Mouse (Mus musculus) myocyte (in vitro differentiated cells): Measurements from ENCODE around the gene Slc44a5. TPM values are rescaled to one million over a fixed set of nuclear protein-coding genes. Genes with fewer than 3 reads are reported as not detected.
A peak's percentile ranks its signal among the peaks of the same experiment; 100 is the strongest.
"Not testable (repeated sequence)": the region's sequence is repeated elsewhere in the genome, so short reads cannot be mapped to it uniquely, and the experiment has no call there.

ENCODE experiments used
- H3K27me3 ChIP-seq: one replicate; pipeline ENCODE4 v1.6.1; 2011; ENCODE audit not compliant: control insufficient read depth, insufficient read depth, insufficient read length
- H3K36me3 ChIP-seq: one replicate; pipeline ENCODE4 v1.6.1; 2011; ENCODE audit not compliant: control insufficient read depth, insufficient read depth
- H3K4me2 ChIP-seq: one replicate; pipeline ENCODE4 v1.6.1; 2011; ENCODE audit warnings: low read depth, control low read depth
- H3K4me3 ChIP-seq: one replicate; pipeline ENCODE4 v1.5.1; 2011; ENCODE audit warnings: mild to moderate bottlenecking, control low read depth, moderate library complexity
- H3K79me2 ChIP-seq: one replicate; pipeline ENCODE4 v1.6.1; 2011; ENCODE audit not compliant: control insufficient read depth, insufficient read depth
- H3ac ChIP-seq: one replicate; pipeline ENCODE4 v1.6.1; 2011; ENCODE audit not compliant: control insufficient read depth, insufficient read length
- CEBPB ChIP-seq: IDR thresholded peaks from 2 replicates; pipeline ENCODE4 v1.6.1; 2011; ENCODE audit warnings: mild to moderate bottlenecking, moderate library complexity; ENCODE audit not compliant: poor library complexity, insufficient read depth, severe bottlenecking
- E2F4 ChIP-seq: IDR thresholded peaks from one replicate; pipeline ENCODE4 v1.6.1; 2011; ENCODE audit warnings: mild to moderate bottlenecking, control low read depth, moderate library complexity; ENCODE audit not compliant: insufficient read depth
- MAX ChIP-seq: IDR thresholded peaks from one replicate; pipeline ENCODE4 v1.6.1; 2011; ENCODE audit warnings: low read depth, mild to moderate bottlenecking, control low read depth
- MYOD1 ChIP-seq, 3 experiments: IDR thresholded peaks; one replicate each; pipeline ENCODE4 v1.6.1; 2011; ENCODE audit warnings: control low read depth in 2 of 3, low read depth in 2 of 3, mild to moderate bottlenecking in 2 of 3, moderate library complexity in 1 of 3; ENCODE audit not compliant: insufficient read length in 2 of 3, control insufficient read depth in 1 of 3
- MYOG ChIP-seq, 3 experiments: IDR thresholded peaks; one replicate each; pipeline ENCODE4 v1.6.1; 2011; ENCODE audit warnings: control low read depth in 2 of 3, low read depth in 2 of 3, mild to moderate bottlenecking in 2 of 3; ENCODE audit not compliant: insufficient read length in 2 of 3, control insufficient read depth in 1 of 3, insufficient read depth in 1 of 3
- POLR2A ChIP-seq: IDR thresholded peaks from one replicate; pipeline ENCODE4 v1.6.1; 2011; ENCODE audit warnings: low read depth, mild to moderate bottlenecking, control low read depth, moderate library complexity; ENCODE audit not compliant: insufficient read length
- POLR2AphosphoS2 ChIP-seq: IDR thresholded peaks from one replicate; pipeline ENCODE4 v1.6.1; 2011; ENCODE audit warnings: low read depth, control low read depth; ENCODE audit not compliant: insufficient read length
- REST ChIP-seq: IDR thresholded peaks from one replicate; pipeline ENCODE4 v1.6.1; 2011; ENCODE audit warnings: mild to moderate bottlenecking, control low read depth, moderate library complexity; ENCODE audit not compliant: insufficient read depth, insufficient read length
- SRF ChIP-seq: IDR thresholded peaks from one replicate; pipeline ENCODE4 v1.6.1; 2011; ENCODE audit warnings: low read depth; ENCODE audit not compliant: control insufficient read depth, insufficient read length
- TCF12 ChIP-seq: IDR thresholded peaks from one replicate; pipeline ENCODE4 v1.6.1; 2011; ENCODE audit warnings: mild to moderate bottlenecking, control low read depth; ENCODE audit not compliant: poor library complexity, insufficient read depth, severe bottlenecking
- TCF3 ChIP-seq: IDR thresholded peaks from one replicate; pipeline ENCODE4 v1.6.1; 2011; ENCODE audit warnings: low read depth, control low read depth; ENCODE audit not compliant: insufficient read length
- USF1 ChIP-seq: IDR thresholded peaks from one replicate; pipeline ENCODE4 v1.6.1; 2011; ENCODE audit warnings: low read depth, mild to moderate bottlenecking, control low read depth, moderate library complexity
- polyA plus RNA-seq: library from polyadenylated mRNA; unstranded; fragments of >200 nt; fragmentation: generic; extraction: Trizol; gene quantifications from one replicate; pipeline ENCODE4 v1.2.1, GENCODE M21; 2012; ENCODE audit warnings: missing spikeins

The Slc44a5 gene
- polyA plus RNA-seq, 1 experiment: not detected

DNA sequence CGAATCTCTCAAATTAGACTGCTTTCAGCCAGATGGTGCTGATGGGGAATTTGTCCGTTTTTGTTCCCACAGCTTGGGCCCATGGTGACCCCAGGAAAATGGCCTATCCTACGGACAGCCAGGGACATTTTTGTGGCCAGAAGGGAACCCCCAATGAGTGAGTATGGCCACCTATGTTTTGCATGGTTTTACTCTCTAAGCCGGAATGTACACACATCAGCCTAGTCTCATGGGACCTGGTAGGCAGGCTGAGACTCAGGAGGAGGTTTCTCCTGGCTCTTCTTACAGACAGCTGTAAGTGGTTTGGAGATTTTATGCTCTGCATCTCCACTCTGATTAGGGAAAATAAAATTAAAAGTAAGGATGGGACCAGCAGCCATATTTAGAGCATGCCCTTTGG is 249.5 kb downstream of the Slc44a5 start:
- H3ac ChIP-seq: no peak overlapping the region

DNA sequence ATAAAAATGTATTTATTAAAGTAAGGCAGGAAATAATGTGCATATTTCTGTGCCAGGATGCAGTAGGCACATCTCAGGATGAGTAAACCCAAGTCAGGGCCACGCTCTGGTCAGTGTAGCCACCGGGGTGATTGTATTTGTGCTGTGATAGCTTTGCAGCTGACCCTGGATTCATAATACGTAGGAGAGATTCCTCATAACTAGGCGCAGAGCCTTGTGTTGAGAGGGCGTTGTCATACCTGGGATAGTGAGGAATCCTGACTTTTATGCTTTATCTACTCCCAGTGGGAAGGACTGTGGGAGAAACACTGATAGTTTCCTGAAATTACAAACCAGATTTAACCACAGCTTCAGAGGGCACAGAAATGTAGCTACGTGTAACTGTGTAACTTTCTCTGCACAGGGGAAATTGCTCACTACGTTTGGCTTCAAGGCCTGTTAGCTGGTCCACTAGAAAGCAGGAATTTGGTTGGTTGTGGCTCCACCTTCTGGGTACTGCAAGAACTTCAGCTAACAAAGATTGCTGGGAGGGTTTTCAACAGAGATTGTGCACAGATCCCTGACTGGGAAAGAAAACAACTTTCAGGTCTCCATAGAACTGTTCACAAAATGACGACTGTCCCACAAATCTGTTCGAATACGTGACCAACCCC is 253.0 kb downstream of the Slc44a5 start:
- H3K4me2 ChIP-seq: no peak overlapping the region
- no peaks in the 10 kb centered on the region for H3K36me3 ChIP-seq
- peaks cover 4% of the 10 kb centered on the region for H3K27me3 ChIP-seq
- TF ChIP-seq USF1 (no peak), MYOD1 (IDR thresholded peaks at IDR 0.05; ENCODE audit: control insufficient read depth in 1 of 3, insufficient read length in 2 of 3, low read depth in 2 of 3) (no peak), POLR2A (no peak), E2F4 (no peak), SRF (no peak)
- no peaks in the 10 kb centered on the region for H3K79me2 ChIP-seq
- no peak overlapping the region for H3ac ChIP-seq
- no peak overlapping the region for H3K4me3 ChIP-seq

More for the DNA sequence above, 249.5 kb downstream of the Slc44a5 start:
- Histone ChIP-seq H3K36me3 (no peaks in the 10 kb centered on the region), H3K27me3 (no peaks in the 10 kb centered on the region), H3K79me2 (no peaks in the 10 kb centered on the region), H3K4me2 (peak overlapping the region; percentile 19), H3K4me3 (no peak overlapping the region)
- TF ChIP-seq POLR2A (no peak), MYOG (IDR thresholded peaks at IDR 0.05; ENCODE audit: control insufficient read depth in 1 of 3, insufficient read depth in 1 of 3, insufficient read length in 2 of 3, low read depth in 2 of 3) (no peak), USF1 (no peak), MYOD1 (IDR thresholded peaks at IDR 0.05; ENCODE audit: control insufficient read depth in 1 of 3, insufficient read length in 2 of 3, low read depth in 2 of 3) (no peak), POLR2AphosphoS2 (no peak), TCF12 (no peak), MAX (no peak), SRF (no peak), CEBPB (no peak), REST (no peak), E2F4 (no peak), TCF3 (no peak)

DNA sequence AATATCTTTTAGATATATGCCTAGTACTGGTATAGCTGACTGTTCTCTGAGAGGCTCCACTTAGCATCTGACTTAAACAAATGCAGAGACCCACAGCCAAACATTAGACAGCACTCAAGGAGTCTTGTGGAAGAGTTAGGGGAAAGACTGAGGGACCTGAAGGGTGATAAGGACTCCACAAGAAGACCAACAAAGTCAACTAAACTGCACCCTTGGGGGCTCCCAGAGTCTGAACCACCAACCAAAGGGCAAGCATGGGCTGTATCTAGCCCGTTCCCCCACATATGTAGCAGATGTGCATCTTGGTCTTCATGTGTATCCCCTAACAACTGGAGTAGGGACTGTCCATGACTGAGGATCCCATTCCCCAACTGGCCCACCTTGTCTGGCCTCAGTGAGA is 271.7 kb downstream of the Slc44a5 start:
- no peaks in the 10 kb centered on the region for H3K27me3 ChIP-seq
- H3K79me2 ChIP-seq: no peaks in the 10 kb centered on the region
- no peak overlapping the region for H3K4me3 ChIP-seq
- H3K4me2 ChIP-seq: no peak overlapping the region
- H3K36me3 ChIP-seq: no peaks in the 10 kb centered on the region
- TF ChIP-seq CEBPB (no peak), E2F4 (no peak), SRF (no peak)
- H3ac ChIP-seq: no peak overlapping the region

DNA sequence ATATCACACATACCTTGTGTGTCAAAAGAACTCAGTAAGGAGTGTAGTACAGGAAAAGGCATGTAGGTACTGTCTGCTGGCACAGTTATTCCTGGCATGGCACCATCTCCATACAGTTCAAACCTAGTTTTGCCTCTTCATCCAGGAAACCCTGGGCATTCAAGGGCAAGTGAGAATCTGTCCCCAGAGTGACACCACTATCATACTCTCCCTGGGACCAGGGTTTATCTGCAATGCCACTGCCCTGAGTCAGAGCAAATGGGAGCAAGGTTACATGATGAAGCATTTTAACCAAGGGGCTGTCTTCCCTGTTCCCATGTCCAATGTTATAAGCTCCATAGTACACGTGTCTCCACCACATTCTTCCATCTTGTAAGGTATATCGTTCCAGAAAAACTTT is 278.2 kb downstream of the Slc44a5 start:
- no peak overlapping the region for H3K4me2 ChIP-seq
- no peak overlapping the region for H3K4me3 ChIP-seq
- TF ChIP-seq REST (no peak), MYOD1 (IDR thresholded peaks at IDR 0.05; ENCODE audit: control insufficient read depth in 1 of 3, insufficient read length in 2 of 3, low read depth in 2 of 3) (no peak), E2F4 (no peak), CEBPB (no peak), MYOG (IDR thresholded peaks at IDR 0.05; ENCODE audit: control insufficient read depth in 1 of 3, insufficient read depth in 1 of 3, insufficient read length in 2 of 3, low read depth in 2 of 3) (no peak)

DNA sequence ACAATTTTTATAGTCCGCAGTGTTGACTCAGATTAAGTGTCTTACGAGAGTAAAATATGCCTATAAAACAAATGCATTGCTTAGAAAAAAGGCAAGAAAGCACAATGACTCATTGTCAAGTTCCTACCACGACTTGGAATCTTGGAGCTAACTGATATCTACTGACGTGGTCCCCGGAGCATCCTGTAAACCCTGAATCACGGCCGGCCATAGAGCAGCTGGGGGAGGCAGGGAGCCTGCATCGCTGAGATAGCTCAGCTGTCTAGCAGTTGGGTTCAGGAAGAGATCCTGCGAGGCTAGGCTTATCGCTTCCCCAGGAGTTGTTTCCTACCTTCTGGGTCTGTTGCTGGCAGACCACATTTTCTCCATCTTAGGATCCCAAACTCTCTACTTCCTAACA is 279.0 kb downstream of the Slc44a5 start:
- Histone ChIP-seq H3ac (no peak overlapping the region), H3K4me2 (peak overlapping the region; percentile 55), H3K4me3 (no peak overlapping the region), H3K36me3 (no peaks in the 10 kb centered on the region), H3K27me3 (no peaks in the 10 kb centered on the region), H3K79me2 (no peaks in the 10 kb centered on the region)
- TF ChIP-seq MAX (no peak), CEBPB (no peak), TCF12 (no peak), POLR2AphosphoS2 (no peak), USF1 (no peak), MYOD1 (IDR thresholded peaks at IDR 0.05; ENCODE audit: control insufficient read depth in 1 of 3, insufficient read length in 2 of 3, low read depth in 2 of 3) (peak in 2 of 3 experiments; percentile 75 to 87), MYOG (IDR thresholded peaks at IDR 0.05; ENCODE audit: control insufficient read depth in 1 of 3, insufficient read depth in 1 of 3, insufficient read length in 2 of 3, low read depth in 2 of 3) (peak; percentile 6 to 79 (median 78))

More for the DNA sequence above, 278.2 kb downstream of the Slc44a5 start:
- no peaks in the 10 kb centered on the region for H3K36me3 ChIP-seq
- no peaks in the 10 kb centered on the region for H3K79me2 ChIP-seq
- H3K27me3 ChIP-seq: no peaks in the 10 kb centered on the region
- H3ac ChIP-seq: no peak overlapping the region

DNA sequence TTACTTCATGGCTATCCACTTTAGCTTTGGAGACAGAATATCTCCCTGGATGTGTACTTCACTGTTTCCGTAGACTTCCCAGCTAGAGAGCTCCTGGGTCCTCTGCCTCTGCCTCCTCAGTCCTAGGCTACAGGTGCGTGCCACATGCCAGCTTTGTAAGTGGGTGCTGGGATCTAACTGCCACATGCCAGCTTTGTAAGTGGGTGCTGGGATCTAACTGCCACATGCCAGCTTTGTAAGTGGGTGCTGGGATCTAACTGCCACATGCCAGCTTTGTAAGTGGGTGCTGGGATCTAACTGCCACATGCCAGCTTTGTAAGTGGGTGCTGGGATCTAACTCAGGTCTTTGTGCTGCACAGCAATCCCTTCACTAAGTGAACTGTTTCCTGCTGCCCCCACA is 281.0 kb downstream of the Slc44a5 start:
- not testable (repeated sequence) for H3K36me3 ChIP-seq, H3K4me2 ChIP-seq, H3K27me3 ChIP-seq, H3K4me3 ChIP-seq, H3ac ChIP-seq, H3K79me2 ChIP-seq
